Mouse (Mus musculus) forebrain, embryonic 16.5 days (tissue): ENCODE measurements around the gene Grm8. TPM values are rescaled to one million over a fixed set of nuclear protein-coding genes. Genes with fewer than 3 reads are reported as not detected.

ENCODE experiments used
- ATAC-seq: fragments of 200-750 bp; cut with Nextera tagmentation; 2 replicates; pipeline ENCODE4 v1.8.0; 2017; ENCODE audit warnings: mild to moderate bottlenecking, moderate library complexity
- H3K27ac ChIP-seq: fragments of 300-500 bp; sonication (generic); 2 replicates; pipeline ENCODE4 v1.5.1; 2014; ENCODE audit warnings: low read length, control low read depth
- H3K27me3 ChIP-seq: fragments of 300-500 bp; sonication (generic); replicated peaks from 2 replicates; pipeline ENCODE4 v1.6.1; 2014; ENCODE audit warnings: low read length; ENCODE audit not compliant: control insufficient read depth, insufficient read depth
- H3K36me3 ChIP-seq: fragments of 300-500 bp; sonication (generic); 2 replicates; pipeline ENCODE4 v1.6.1; 2014; ENCODE audit not compliant: control insufficient read depth, insufficient read depth
- H3K4me1 ChIP-seq: fragments of 300-500 bp; sonication (generic); replicated peaks from 2 replicates; pipeline ENCODE4 v1.6.1; 2014; ENCODE audit warnings: low read length; ENCODE audit not compliant: control insufficient read depth, insufficient read depth
- H3K4me2 ChIP-seq: fragments of 300-500 bp; sonication (generic); 2 replicates; pipeline ENCODE4 v1.6.1; 2014; ENCODE audit warnings: mild to moderate bottlenecking, low read length, control low read depth
- H3K4me3 ChIP-seq: fragments of 300-500 bp; sonication (generic); replicated peaks from 2 replicates; pipeline ENCODE4 v1.5.1; 2014; ENCODE audit warnings: mild to moderate bottlenecking, low read length, control low read depth
- H3K9ac ChIP-seq: fragments of 300-500 bp; sonication (generic); replicated peaks from 2 replicates; pipeline ENCODE4 v1.6.1; 2014; ENCODE audit warnings: low read depth, low read length, control low read depth
- H3K9me3 ChIP-seq: fragments of 300-500 bp; sonication (generic); 2 replicates; pipeline ENCODE4 v1.6.1; 2016; ENCODE audit warnings: low read length; ENCODE audit not compliant: control insufficient read depth
- WGBS: fragments of 180-500 bp; shearing (Covaris S2); extraction: QIAGEN DNeasy Blood & Tissue Kit; methylation state at CpG from one replicate; pipeline ENCODE4 v1.1.7; 2014; 5-methylcytosine and 5-hydroxymethylcytosine counted together
- polyA plus RNA-seq: library from polyadenylated mRNA; unstranded; fragments of >200 nt; fragmentation: Nextera tagmentation; extraction: Ambion mirVana; gene quantifications from 2 replicates; pipeline ENCODE4 v1.2.1, GENCODE M21; 2015

The Grm8 gene
- polyA plus RNA-seq, 1 experiment from 2014 or later, result 7.1 TPM

DNA sequence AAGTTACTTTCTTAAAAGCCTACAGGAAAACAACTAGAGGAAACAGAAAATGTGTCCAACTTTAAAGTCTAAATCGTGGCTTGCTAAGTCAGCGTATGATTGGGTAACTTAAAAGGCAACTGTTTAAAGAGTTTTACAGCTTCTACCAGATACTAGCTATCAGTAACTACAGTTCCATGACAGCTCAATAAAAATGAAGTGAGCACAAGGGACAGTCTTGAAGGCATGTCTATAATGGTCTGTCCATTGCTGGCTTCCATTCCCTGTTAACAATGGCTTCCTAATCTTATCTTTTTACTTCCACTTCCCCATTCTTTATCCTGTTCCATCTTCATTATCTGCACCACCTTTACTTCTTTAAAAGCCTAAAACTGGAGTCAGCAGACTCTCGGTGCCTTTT, 353.6 kb downstream of the Grm8 start:
- H3K9ac ChIP-seq, result no peak overlapping the region
- H3K4me3 ChIP-seq, result no peak overlapping the region
- H3K27me3 ChIP-seq, result no peaks in the 10 kb centered on the region
- no peak for ATAC-seq
- no peaks in the 10 kb centered on the region for H3K9me3 ChIP-seq
- H3K4me1 ChIP-seq, result no peaks in the 10 kb centered on the region
- H3K27ac ChIP-seq, result no peak overlapping the region
- 73% methylated on average over 3 of the region's 3 CpGs for WGBS
- H3K4me2 ChIP-seq, result no peak overlapping the region
- no peaks in the 10 kb centered on the region for H3K36me3 ChIP-seq

DNA sequence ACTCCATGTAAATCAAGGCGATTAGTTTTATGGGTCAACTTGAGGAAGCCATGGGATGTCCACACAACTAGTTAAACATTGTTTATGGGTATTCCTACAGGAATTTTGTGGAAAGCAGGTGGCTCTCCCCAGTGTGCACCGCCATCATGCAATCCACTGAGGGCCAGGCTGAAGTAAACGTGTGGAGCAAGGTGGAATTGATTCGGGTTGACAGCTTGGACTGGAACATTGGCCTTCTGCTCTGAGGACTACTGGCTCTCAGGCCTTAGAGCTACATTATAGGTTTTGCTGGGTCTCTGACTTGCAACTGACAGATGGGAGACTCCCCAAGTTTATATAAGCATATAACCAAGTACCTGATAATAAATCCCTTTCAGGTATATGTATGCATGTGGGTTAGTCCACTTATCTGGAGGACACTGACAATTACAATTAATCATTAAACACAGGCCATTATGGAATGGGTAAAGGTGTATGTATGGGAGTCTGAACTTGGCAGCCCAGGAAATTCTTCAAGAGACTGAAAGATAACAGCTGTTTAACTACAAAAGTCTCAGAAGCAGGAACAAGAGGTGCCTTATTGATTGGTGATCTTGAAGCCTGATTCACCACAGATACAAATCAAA, 359.2 kb downstream of the Grm8 start:
- no peak for ATAC-seq
- Histone ChIP-seq H3K27ac (no peak overlapping the region), H3K4me3 (no peak overlapping the region), H3K4me2 (no peak overlapping the region), H3K9ac (no peak overlapping the region), H3K36me3 (no peaks in the 10 kb centered on the region), H3K9me3 (no peaks in the 10 kb centered on the region), H3K27me3 (no peaks in the 10 kb centered on the region), H3K4me1 (no peaks in the 10 kb centered on the region)
- WGBS, result 93% methylated on average over 4 of the region's 4 CpGs

DNA sequence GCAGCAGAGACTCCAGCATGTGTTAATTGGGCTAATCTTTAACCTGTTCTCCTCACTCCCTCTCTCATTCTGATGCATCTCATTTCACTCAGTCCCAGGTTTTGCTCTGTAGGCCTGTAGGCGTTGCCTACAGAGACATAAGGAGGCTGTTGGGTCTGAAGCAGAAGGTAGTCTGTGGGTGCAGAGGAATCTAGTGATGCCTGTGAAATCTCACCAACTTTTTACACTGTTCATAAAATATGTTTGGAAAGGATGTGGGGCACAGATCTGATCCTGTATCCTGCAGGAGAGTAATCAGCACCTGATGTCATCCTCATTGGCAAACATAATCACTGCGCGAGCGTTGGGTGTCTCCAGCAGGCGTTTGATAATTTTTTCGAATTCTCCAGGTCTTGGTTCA, 372.9 kb downstream of the Grm8 start:
- Histone ChIP-seq H3K36me3 (no peaks in the 10 kb centered on the region), H3K4me2 (no peak overlapping the region), H3K27ac (no peak overlapping the region), H3K9me3 (no peaks in the 10 kb centered on the region), H3K4me3 (no peak overlapping the region), H3K27me3 (no peaks in the 10 kb centered on the region), H3K9ac (no peak overlapping the region), H3K4me1 (no peaks in the 10 kb centered on the region)
- 86% methylated on average over 6 of the region's 6 CpGs for WGBS
- ATAC-seq, result no peak

DNA sequence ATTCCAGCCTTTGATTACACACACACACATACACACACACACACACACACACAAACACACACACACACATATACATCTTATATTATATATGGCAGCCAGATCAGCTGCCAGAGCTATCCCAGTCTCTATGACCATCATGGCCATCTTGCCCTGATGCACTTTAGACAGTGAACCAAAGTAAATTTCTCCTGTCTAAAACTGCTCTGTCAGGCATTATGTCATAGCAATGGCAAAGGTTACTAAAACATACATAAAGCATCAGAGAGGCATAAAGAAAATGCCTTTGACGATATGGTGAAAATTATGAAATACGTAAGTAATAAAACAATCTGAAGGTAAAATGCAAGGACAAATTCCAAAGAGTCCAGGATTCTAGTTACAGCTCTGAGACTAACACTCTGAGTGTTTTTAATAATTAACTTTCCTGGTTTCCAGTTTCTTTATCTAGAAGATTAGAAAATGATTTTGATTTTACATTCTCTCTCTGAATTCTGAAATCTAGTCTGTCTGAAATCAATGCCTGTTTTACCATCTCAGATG, 381.6 kb downstream of the Grm8 start:
- WGBS, result 97% methylated on average over 2 of the region's 2 CpGs
- Histone ChIP-seq H3K9ac (no peak overlapping the region), H3K4me3 (no peak overlapping the region), H3K4me2 (no peak overlapping the region), H3K9me3 (no peaks in the 10 kb centered on the region), H3K27ac (no peak overlapping the region), H3K36me3 (no peaks in the 10 kb centered on the region), H3K27me3 (no peaks in the 10 kb centered on the region), H3K4me1 (no peaks in the 10 kb centered on the region)
- no peak for ATAC-seq

DNA sequence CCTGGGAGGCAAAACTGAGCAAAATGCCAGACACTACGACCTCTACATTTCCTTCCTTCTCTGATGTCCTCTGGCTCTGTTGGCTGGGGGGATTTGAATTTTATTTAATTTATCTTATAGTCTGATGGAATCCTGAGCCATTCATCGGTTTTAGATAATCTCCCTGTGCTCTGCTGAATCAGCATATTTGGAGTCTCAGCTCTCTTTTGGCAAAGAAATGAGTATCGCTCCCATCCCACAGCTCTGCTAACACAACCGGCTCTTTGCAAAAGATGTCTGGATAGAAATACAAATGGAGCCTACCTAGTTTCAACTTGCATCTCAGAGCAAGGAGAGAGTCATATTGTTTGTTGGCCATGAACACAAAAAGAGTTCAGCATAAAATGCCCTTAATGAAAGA, 388.5 kb downstream of the Grm8 start:
- no peaks in the 10 kb centered on the region for H3K36me3 ChIP-seq
- H3K4me2 ChIP-seq, result no peak overlapping the region
- H3K4me1 ChIP-seq, result peaks cover 4% of the 10 kb centered on the region; the same call in 1 of the 2 replicates
- H3K4me3 ChIP-seq, result no peak overlapping the region
- H3K9me3 ChIP-seq, result no peaks in the 10 kb centered on the region
- no peak for ATAC-seq
- no peaks in the 10 kb centered on the region for H3K27me3 ChIP-seq
- no peak overlapping the region for H3K9ac ChIP-seq
- H3K27ac ChIP-seq, result no peak overlapping the region
- 37% methylated on average over 4 of the region's 4 CpGs for whole genome bisulfite sequencing

DNA sequence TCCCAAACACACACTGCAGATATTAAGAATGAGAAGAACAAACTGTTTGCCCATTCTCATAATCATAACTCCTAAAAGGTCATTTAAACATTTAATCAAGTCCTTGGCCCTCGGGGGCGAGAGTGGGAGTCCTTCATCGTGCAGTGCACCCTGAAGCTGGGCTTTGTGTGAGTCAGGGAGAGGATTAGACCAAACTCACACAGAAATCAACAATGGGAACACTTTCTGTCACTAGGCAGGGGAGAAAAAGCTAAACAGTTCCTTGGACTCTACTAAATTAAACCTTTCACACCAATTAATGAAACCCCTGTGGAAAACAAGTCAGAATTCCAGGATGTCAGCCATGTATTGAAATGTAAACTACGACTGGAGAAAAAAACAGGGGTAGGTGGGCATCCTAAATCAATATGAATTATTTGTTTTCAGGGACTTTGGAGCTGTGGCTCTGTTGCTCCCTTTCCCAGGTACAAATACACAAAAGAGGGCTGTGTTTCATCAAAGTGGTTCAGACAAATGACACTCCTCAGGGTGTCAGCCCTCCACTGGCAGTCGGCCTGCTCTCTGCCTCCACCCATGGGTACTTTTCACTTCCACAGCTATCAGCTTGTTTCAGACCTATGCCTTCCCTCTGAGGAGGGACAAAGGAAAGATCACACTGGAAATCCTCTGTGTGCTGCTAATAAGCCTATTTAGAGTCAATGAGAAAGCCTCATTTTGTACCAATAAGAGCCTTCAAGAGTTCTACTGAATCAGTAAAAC, 389.1 kb downstream of the Grm8 start:
- no peak overlapping the region for H3K4me3 ChIP-seq
- 0 out of 2 replicates have a peak, but pooled peaks have one; percentile 49 for ATAC-seq
- H3K4me2 ChIP-seq, result no peak overlapping the region
- no peaks in the 10 kb centered on the region for H3K27me3 ChIP-seq
- H3K9me3 ChIP-seq, result no peaks in the 10 kb centered on the region
- WGBS, result 6% methylated on average over 5 of the region's 5 CpGs
- H3K9ac ChIP-seq, result no peak overlapping the region
- H3K4me1 ChIP-seq, result peaks cover 4% of the 10 kb centered on the region; the same call in 1 of the 2 replicates
- H3K36me3 ChIP-seq, result no peaks in the 10 kb centered on the region
- no peak overlapping the region for H3K27ac ChIP-seq

DNA sequence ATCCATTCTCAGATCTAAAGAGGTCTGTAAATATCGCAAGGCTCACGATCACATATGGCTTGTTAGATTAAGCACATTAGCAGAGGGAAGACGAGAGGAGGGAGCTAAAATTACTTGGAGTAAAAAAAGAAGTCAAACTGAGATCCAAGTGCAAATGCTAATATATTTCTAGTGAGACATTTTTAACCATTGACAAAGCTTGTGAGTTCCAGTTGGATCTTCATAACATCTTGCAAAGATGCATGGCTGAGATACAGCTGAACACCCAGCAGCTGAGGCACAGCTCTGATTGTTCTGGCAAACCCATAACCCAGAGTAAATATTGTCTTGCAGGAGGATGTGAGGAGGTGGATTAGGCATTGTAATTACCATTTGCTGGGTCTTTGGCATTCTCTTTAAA, 445.6 kb downstream of the Grm8 start:
- peak; percentile 58 for ATAC-seq
- no peaks in the 10 kb centered on the region for H3K36me3 ChIP-seq
- H3K4me2 ChIP-seq, result no peak overlapping the region
- H3K4me1 ChIP-seq, result no peaks in the 10 kb centered on the region
- WGBS, result 81% methylated on average over 3 of the region's 3 CpGs
- H3K9ac ChIP-seq, result no peak overlapping the region
- H3K27ac ChIP-seq, result no peak overlapping the region
- H3K4me3 ChIP-seq, result no peak overlapping the region
- no peaks in the 10 kb centered on the region for H3K27me3 ChIP-seq
- H3K9me3 ChIP-seq, result no peaks in the 10 kb centered on the region

DNA sequence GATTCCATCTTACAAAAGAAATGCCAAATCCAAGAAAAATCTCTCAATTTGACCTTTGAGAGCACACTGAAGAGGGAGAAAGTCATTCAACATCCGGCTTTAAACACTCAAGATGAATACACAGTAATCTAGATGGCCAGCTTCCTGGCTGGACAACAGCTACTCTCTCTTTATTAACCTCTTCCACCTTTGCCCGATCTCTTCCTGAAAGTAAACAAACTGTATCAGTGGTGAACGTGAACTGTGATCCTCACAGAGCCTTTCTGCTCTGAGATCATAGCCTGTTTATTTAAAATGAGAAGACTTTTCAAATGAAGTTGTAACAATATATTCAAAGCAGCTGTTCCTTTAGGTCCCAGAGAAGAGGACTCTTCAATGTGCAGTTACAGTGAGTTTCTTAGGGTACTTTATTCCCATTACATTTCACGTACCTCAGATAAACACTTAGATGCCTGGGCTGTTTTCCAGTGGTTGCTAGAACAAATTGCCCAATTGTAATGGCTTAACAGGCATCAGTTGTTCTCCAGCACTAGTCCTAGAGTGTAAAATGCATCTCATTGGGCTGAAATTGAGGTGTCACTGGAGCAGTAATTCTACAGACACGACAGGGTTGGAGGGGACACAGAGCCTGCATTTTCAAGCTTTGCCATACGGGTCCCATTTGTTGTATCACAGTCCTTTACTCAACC, 473.1 kb downstream of the Grm8 start:
- Histone ChIP-seq H3K4me2 (no peak overlapping the region), H3K27me3 (no peaks in the 10 kb centered on the region), H3K36me3 (no peaks in the 10 kb centered on the region), H3K9ac (no peak overlapping the region), H3K27ac (no peak overlapping the region), H3K4me3 (no peak overlapping the region), H3K4me1 (no peaks in the 10 kb centered on the region), H3K9me3 (no peaks in the 10 kb centered on the region)
- 83% methylated on average over 6 of the region's 6 CpGs for WGBS
- ATAC-seq, result no peak

DNA sequence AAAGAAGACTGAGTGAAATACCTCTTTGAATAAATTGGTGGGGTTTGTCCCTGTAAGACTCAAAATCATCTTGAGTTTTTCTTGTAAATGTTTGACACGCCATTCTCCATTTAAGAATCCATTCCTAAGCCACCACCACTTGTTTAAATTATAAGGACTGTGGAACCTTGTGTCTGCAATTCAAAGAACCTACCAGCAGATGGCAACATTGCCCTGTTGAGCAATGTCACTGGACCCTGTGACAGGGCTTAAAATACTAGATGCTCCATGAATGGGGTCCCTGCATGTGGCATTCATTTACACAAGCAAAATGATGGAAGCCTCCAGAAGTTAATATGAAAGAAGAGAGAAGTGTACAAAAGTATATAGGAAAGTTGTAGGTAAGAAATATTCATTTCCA, 477.5 kb downstream of the Grm8 start:
- H3K27ac ChIP-seq, result no peak overlapping the region
- H3K4me3 ChIP-seq, result no peak overlapping the region
- ATAC-seq, result peak; percentile 58; the same call in 1 of the 2 replicates
- H3K9ac ChIP-seq, result no peak overlapping the region
- 77% methylated on average over 1 of the region's 1 CpGs for WGBS
- no peaks in the 10 kb centered on the region for H3K4me1 ChIP-seq
- H3K27me3 ChIP-seq, result no peaks in the 10 kb centered on the region
- H3K4me2 ChIP-seq, result no peak overlapping the region
- no peaks in the 10 kb centered on the region for H3K36me3 ChIP-seq
- no peaks in the 10 kb centered on the region; the same call in 1 of the 2 replicates for H3K9me3 ChIP-seq
